Mouse (Mus musculus): ENCODE results near the gene Mms19. TPM values are rescaled to one million over a fixed set of nuclear protein-coding genes. Genes with fewer than 3 reads are reported as not detected.
A peak's percentile ranks its signal among the peaks of the same experiment; 100 is the strongest.

Mms19 gene
- polyA plus RNA-seq, 1 experiment from 2014 or later, result 35.6 TPM

- TF ChIP-seq CTCF (IDR thresholded peaks at IDR 0.05; ENCODE audit: low read depth), result no peak
- H3K4me3 ChIP-seq (ENCODE audit: low read depth, low read length), result no peak overlapping the region
- no peak overlapping the region for H3K9ac ChIP-seq
- 80% methylated on average over 9 of the region's 9 CpGs for WGBS
- no peak overlapping the region for H3K4me2 ChIP-seq
- no peaks in the 10 kb centered on the region for H3K27me3 ChIP-seq (ENCODE audit: insufficient read depth, low read length)
- peaks cover 12% of the 10 kb centered on the region; the same call in 1 of the 2 replicates for H3K4me1 ChIP-seq (ENCODE audit: insufficient read depth)
- no peak for ATAC-seq (ENCODE audit: insufficient read depth)
- no peak for DNase-seq
- no peaks in the 10 kb centered on the region for H3K36me3 ChIP-seq (ENCODE audit: insufficient read depth)
- H3K9me3 ChIP-seq (ENCODE audit: low read depth, low read length), result no peaks in the 10 kb centered on the region
- no peak overlapping the region for H3K27ac ChIP-seq (ENCODE audit: low read depth)
Measured at GRCm38 (mm10) chr19:41998770-41999548, 18.0 kb upstream of the Mms19 start.

GRCm38 (mm10) chr19:41997090-41997489, 16.1 kb upstream of the Mms19 start:
- ATAC-seq (ENCODE audit: insufficient read depth) (no peak), DNase-seq (no peak)
- no peaks in the 10 kb centered on the region for H3K36me3 ChIP-seq (ENCODE audit: insufficient read depth)
- no peak overlapping the region for H3K4me3 ChIP-seq (ENCODE audit: low read depth, low read length)
- H3K4me1 ChIP-seq (ENCODE audit: insufficient read depth), result peaks cover 12% of the 10 kb centered on the region; the same call in 1 of the 2 replicates
- no peaks in the 10 kb centered on the region for H3K27me3 ChIP-seq (ENCODE audit: insufficient read depth, low read length)
- H3K9ac ChIP-seq, result no peak overlapping the region
- 68% methylated on average over 10 of the region's 10 CpGs for WGBS
- H3K27ac ChIP-seq (ENCODE audit: low read depth), result no peak overlapping the region
- H3K9me3 ChIP-seq (ENCODE audit: low read depth, low read length), result no peaks in the 10 kb centered on the region
- TF ChIP-seq CTCF (IDR thresholded peaks at IDR 0.05; ENCODE audit: low read depth), result no peak
- H3K4me2 ChIP-seq, result no peak overlapping the region

DNA sequence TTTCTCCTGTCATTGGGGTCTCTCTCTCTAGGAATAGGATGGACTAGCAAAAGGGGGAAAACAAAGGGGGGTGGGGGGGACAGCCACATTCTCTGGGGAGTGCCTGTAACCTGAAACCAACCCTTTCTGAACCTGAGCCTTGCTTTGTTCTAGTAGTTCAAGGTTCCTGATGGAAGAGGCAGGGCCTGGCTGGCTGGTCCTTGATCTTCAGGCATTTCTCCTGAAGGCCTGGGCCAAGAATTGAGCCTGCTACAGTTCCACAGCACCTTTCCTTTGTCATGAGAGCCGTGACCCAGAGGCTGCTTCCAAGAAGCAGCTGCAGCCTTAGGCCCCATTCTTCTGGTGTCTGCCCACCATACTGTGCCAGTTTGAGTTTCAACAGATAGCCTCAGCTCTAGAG, 14.5 kb upstream of the Mms19 start:
- Histone ChIP-seq H3K27ac (ENCODE audit: low read depth) (no peak overlapping the region), H3K4me3 (ENCODE audit: low read depth, low read length) (no peak overlapping the region), H3K4me1 (ENCODE audit: insufficient read depth) (peaks cover 4% of the 10 kb centered on the region; the same call in 1 of the 2 replicates), H3K36me3 (ENCODE audit: insufficient read depth) (no peaks in the 10 kb centered on the region), H3K9me3 (ENCODE audit: low read depth, low read length) (no peaks in the 10 kb centered on the region), H3K4me2 (no peak overlapping the region), H3K27me3 (ENCODE audit: insufficient read depth, low read length) (no peaks in the 10 kb centered on the region), H3K9ac (no peak overlapping the region)
- ATAC-seq (ENCODE audit: insufficient read depth), result no peak
- no peak for TF ChIP-seq CTCF (IDR thresholded peaks at IDR 0.05; ENCODE audit: low read depth)
- 64% methylated on average over 1 of the region's 1 CpGs for WGBS
- DNase-seq, result no peak

DNA sequence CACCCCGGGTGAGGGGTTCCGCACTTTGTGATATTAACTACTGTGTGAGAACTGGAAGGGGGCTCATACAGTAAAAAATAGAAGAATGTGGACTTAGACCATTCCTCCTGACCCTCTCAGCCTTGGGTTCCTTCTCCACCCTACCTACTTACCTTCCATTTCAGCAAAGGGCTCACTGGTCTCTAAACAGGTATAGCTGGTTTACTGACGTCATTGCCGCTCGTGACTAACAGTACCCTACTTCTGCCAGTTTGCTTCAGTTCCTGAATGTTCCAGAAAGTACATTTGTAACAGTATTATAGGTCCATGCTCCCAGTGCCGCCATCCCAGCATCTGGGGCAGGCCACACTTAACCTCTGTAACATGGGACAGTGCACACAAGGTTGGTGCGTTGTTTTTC, 13.1 kb upstream of the Mms19 start:
- Histone ChIP-seq H3K27me3 (ENCODE audit: insufficient read depth, low read length) (no peaks in the 10 kb centered on the region), H3K4me3 (ENCODE audit: low read depth, low read length) (no peak overlapping the region), H3K4me2 (no peak overlapping the region), H3K27ac (ENCODE audit: low read depth) (no peak overlapping the region), H3K36me3 (ENCODE audit: insufficient read depth) (no peaks in the 10 kb centered on the region), H3K4me1 (ENCODE audit: insufficient read depth) (no peaks in the 10 kb centered on the region), H3K9me3 (ENCODE audit: low read depth, low read length) (no peaks in the 10 kb centered on the region), H3K9ac (no peak overlapping the region)
- DNase-seq, result no peak
- no peak for TF ChIP-seq CTCF (IDR thresholded peaks at IDR 0.05; ENCODE audit: low read depth)
- WGBS, result 82% methylated on average over 7 of the region's 7 CpGs
- no peak for ATAC-seq (ENCODE audit: insufficient read depth)

GRCm38 (mm10) chr19:41993484-41993883, 12.5 kb upstream of the Mms19 start:
- H3K4me2 ChIP-seq, result no peak overlapping the region
- H3K27ac ChIP-seq (ENCODE audit: low read depth), result no peak overlapping the region
- no peaks in the 10 kb centered on the region for H3K4me1 ChIP-seq (ENCODE audit: insufficient read depth)

GRCm38 (mm10) chr19:41992971-41993370, 12.0 kb upstream of the Mms19 start:
- H3K4me1 ChIP-seq (ENCODE audit: insufficient read depth), result no peaks in the 10 kb centered on the region
- ATAC-seq (ENCODE audit: insufficient read depth) (no peak), DNase-seq (no peak)
- H3K27me3 ChIP-seq (ENCODE audit: insufficient read depth, low read length), result no peaks in the 10 kb centered on the region
- 72% methylated on average over 2 of the region's 2 CpGs for WGBS
- no peak for TF ChIP-seq CTCF (IDR thresholded peaks at IDR 0.05; ENCODE audit: low read depth)
- no peaks in the 10 kb centered on the region for H3K9me3 ChIP-seq (ENCODE audit: low read depth, low read length)
- H3K27ac ChIP-seq (ENCODE audit: low read depth), result no peak overlapping the region
- H3K4me3 ChIP-seq (ENCODE audit: low read depth, low read length), result no peak overlapping the region
- H3K4me2 ChIP-seq, result no peak overlapping the region
- no peak overlapping the region for H3K9ac ChIP-seq
- no peaks in the 10 kb centered on the region for H3K36me3 ChIP-seq (ENCODE audit: insufficient read depth)

More at GRCm38 (mm10) chr19:41993484-41993883, 12.5 kb upstream of the Mms19 start:
- Histone ChIP-seq H3K27me3 (ENCODE audit: insufficient read depth, low read length) (no peaks in the 10 kb centered on the region), H3K9ac (no peak overlapping the region), H3K9me3 (ENCODE audit: low read depth, low read length) (no peaks in the 10 kb centered on the region), H3K36me3 (ENCODE audit: insufficient read depth) (no peaks in the 10 kb centered on the region), H3K4me3 (ENCODE audit: low read depth, low read length) (no peak overlapping the region)
- 33% methylated on average over 6 of the region's 6 CpGs for WGBS
- no peak for ATAC-seq (ENCODE audit: insufficient read depth)
- no peak for TF ChIP-seq CTCF (IDR thresholded peaks at IDR 0.05; ENCODE audit: low read depth)
- peak; percentile 88 for DNase-seq

GRCm38 (mm10) chr19:41991926-41992477, 11.0 kb upstream of the Mms19 start:
- Histone ChIP-seq H3K4me3 (ENCODE audit: low read depth, low read length) (no peak overlapping the region), H3K9ac (no peak overlapping the region), H3K36me3 (ENCODE audit: insufficient read depth) (no peaks in the 10 kb centered on the region), H3K27me3 (ENCODE audit: insufficient read depth, low read length) (no peaks in the 10 kb centered on the region), H3K27ac (ENCODE audit: low read depth) (no peak overlapping the region), H3K4me1 (ENCODE audit: insufficient read depth) (no peaks in the 10 kb centered on the region), H3K4me2 (no peak overlapping the region), H3K9me3 (ENCODE audit: low read depth, low read length) (no peaks in the 10 kb centered on the region)
- 40% methylated on average over 6 of the region's 6 CpGs for WGBS
- TF ChIP-seq CTCF (IDR thresholded peaks at IDR 0.05; ENCODE audit: low read depth), result no peak
- ATAC-seq (ENCODE audit: insufficient read depth), result no peak
- DNase-seq, result no peak

Measured in lung, embryonic 14.5 days (tissue).